Mouse (Mus musculus) stomach, postnatal 0 days (tissue): ENCODE measurements at regions not wholly inside any gene's neighbourhood (a gene's known extent, or its start where the extent isn't known, plus 50 kb on each side); places are given as distances from the start of the nearest gene placed in this dataset.

Source experiments
- CTCF ChIP-seq: IDR thresholded peaks from 2 replicates; pipeline ENCODE4 v1.5.1; 2016; ENCODE audit warnings: antibody characterized with exemption, low read depth, mild to moderate bottlenecking, moderate library complexity
- EP300 ChIP-seq: optimal IDR thresholded peaks from 2 replicates; pipeline ENCODE3; 2016; ENCODE audit warnings: antibody characterized with exemption

GRCm38 (mm10) chr8:103625166-103625890, 476.1 kb upstream of the Cdh5 start:
- TF ChIP-seq CTCF, result no peak
- no peak for TF ChIP-seq EP300
